Mouse (Mus musculus) MEL-GATA-1-ER (cell line): ENCODE data around the gene Rabl3.

Source experiments
- DNase-seq: peaks from one replicate; pipeline ENCODE4 v3.0.0-alpha.2; 2012; ENCODE audit warnings: low read depth; ENCODE audit errors: extremely low read depth

Gene Rabl3

GRCm38 (mm10) chr16:37539611-37540580 is at the start of gene Rabl3, which contains the start of gene Gtf2e1:
Gene Rabl3, plus strand, starts transcription at chr16:37539885.
Gene Gtf2e1, minus strand, starts transcription at chr16:37539789.
- DNase-seq, result peak; percentile 96

- DNase-seq, result no peak
Observed at GRCm38 (mm10) chr16:37495017-37495416, 44.7 kb upstream of the Rabl3 start.

GRCm38 (mm10) chr16:37498581-37498980 is 41.1 kb upstream of the Rabl3 start:
- no peak for DNase-seq

GRCm38 (mm10) chr16:37504517-37504916 is 35.2 kb upstream of the Rabl3 start:
- no peak for DNase-seq

- DNase-seq, result no peak
Observed at GRCm38 (mm10) chr16:37506751-37507150, 32.9 kb upstream of the Rabl3 start.

- no peak for DNase-seq
Observed at GRCm38 (mm10) chr16:37511489-37511888, 28.2 kb upstream of the Rabl3 start.

- DNase-seq, result no peak
Observed at GRCm38 (mm10) chr16:37514644-37515043, 25.0 kb upstream of the Rabl3 start.

- DNase-seq, result no peak
Observed at GRCm38 (mm10) chr16:37516376-37516993, 23.2 kb upstream of the Rabl3 start.

- no peak for DNase-seq
Observed at GRCm38 (mm10) chr16:37517596-37518211, 22.0 kb upstream of the Rabl3 start.

GRCm38 (mm10) chr16:37518662-37519061 is 21.0 kb upstream of the Rabl3 start:
- DNase-seq, result no peak

GRCm38 (mm10) chr16:37519721-37520120 is 20.0 kb upstream of the Rabl3 start:
- DNase-seq, result no peak

- DNase-seq, result no peak
Observed at GRCm38 (mm10) chr16:37520190-37521040, 19.3 kb upstream of the Rabl3 start.

- DNase-seq, result no peak
Observed at GRCm38 (mm10) chr16:37522100-37522697, 17.5 kb upstream of the Rabl3 start.

GRCm38 (mm10) chr16:37525121-37525520 is 14.6 kb upstream of the Rabl3 start:
- no peak for DNase-seq

GRCm38 (mm10) chr16:37526688-37527223 is 12.9 kb upstream of the Rabl3 start:
- DNase-seq, result no peak

GRCm38 (mm10) chr16:37530170-37530569 is 9.5 kb upstream of the Rabl3 start:
- no peak for DNase-seq

- no peak for DNase-seq
Observed at GRCm38 (mm10) chr16:37532046-37532445, 7.6 kb upstream of the Rabl3 start.

GRCm38 (mm10) chr16:37533369-37534068 is 6.2 kb upstream of the Rabl3 start:
- peak; percentile 78 for DNase-seq

- DNase-seq, result no peak
Observed at GRCm38 (mm10) chr16:37539240-37539610, 460 bp upstream of the Rabl3 start.

- no peak for DNase-seq
Observed at GRCm38 (mm10) chr16:37540776-37541175, 1.1 kb downstream of the Rabl3 start.
